Mouse (Mus musculus) neural tube, embryonic 11.5 days (tissue): ENCODE results near the gene Smap2. TPM values are rescaled to one million over a fixed set of nuclear protein-coding genes. Genes with fewer than 3 reads are reported as not detected.
A peak's percentile ranks its signal among the peaks of the same experiment; 100 is the strongest.

ENCODE experiments used
- ATAC-seq: fragments of 200-750 bp; cut with Nextera tagmentation; 2 replicates; pipeline ENCODE4 v1.8.0; 2017; ENCODE audit warnings: moderate number of reproducible peaks, mild to moderate bottlenecking, moderate TSS enrichment, moderate library complexity; ENCODE audit not compliant: insufficient read depth, low FRiP score, low TSS enrichment
- DNase-seq: peaks from one replicate; pipeline ENCODE4 v3.0.0-alpha.2; 2015; ENCODE audit warnings: low spot score
- H3K27ac ChIP-seq: fragments of 300-500 bp; sonication (generic); 2 replicates; pipeline ENCODE4 v1.5.1; 2014; ENCODE audit warnings: low read depth, mild to moderate bottlenecking, low read length
- H3K27me3 ChIP-seq: fragments of 300-500 bp; sonication (generic); 2 replicates; pipeline ENCODE4 v1.6.1; 2014; ENCODE audit warnings: mild to moderate bottlenecking, low read length, mixed read lengths; ENCODE audit not compliant: control insufficient read depth, insufficient read depth
- H3K36me3 ChIP-seq: fragments of 300-500 bp; sonication (generic); 2 replicates; pipeline ENCODE4 v1.6.1; 2014; ENCODE audit warnings: mild to moderate bottlenecking, low read length, moderate library complexity, mixed read lengths; ENCODE audit not compliant: control insufficient read depth, insufficient read depth
- H3K4me1 ChIP-seq: fragments of 300-500 bp; sonication (generic); 2 replicates; pipeline ENCODE4 v1.6.1; 2014; ENCODE audit warnings: low read length, mixed read lengths; ENCODE audit not compliant: control insufficient read depth, insufficient read depth
- H3K4me2 ChIP-seq: fragments of 300-500 bp; sonication (generic); 2 replicates; pipeline ENCODE4 v1.6.1; 2014; ENCODE audit warnings: low read depth, mild to moderate bottlenecking, moderate library complexity
- H3K4me3 ChIP-seq: fragments of 300-500 bp; sonication (generic); 2 replicates; pipeline ENCODE4 v1.5.1; 2014; ENCODE audit warnings: low read depth, low read length
- H3K9ac ChIP-seq: fragments of 300-500 bp; sonication (generic); 2 replicates; pipeline ENCODE4 v1.6.1; 2014; ENCODE audit warnings: mild to moderate bottlenecking, low read length
- H3K9me3 ChIP-seq: fragments of 300-500 bp; sonication (generic); 2 replicates; pipeline ENCODE4 v1.6.1; 2016; ENCODE audit warnings: low read length; ENCODE audit not compliant: control insufficient read depth
- WGBS: fragments of 180-500 bp; shearing (Covaris S2); extraction: QIAGEN DNeasy Blood & Tissue Kit; methylation state at CpG from one replicate; pipeline ENCODE4 v1.1.7; 2014; 5-methylcytosine and 5-hydroxymethylcytosine counted together
- polyA plus RNA-seq: library from polyadenylated mRNA; unstranded; fragments of >200 nt; fragmentation: Nextera tagmentation; extraction: Ambion mirVana; gene quantifications from 2 replicates; pipeline ENCODE4 v1.2.1, GENCODE M21; 2014

The Smap2 gene
- polyA plus RNA-seq, 1 experiment from 2014 or later, result 24.7 TPM

DNA sequence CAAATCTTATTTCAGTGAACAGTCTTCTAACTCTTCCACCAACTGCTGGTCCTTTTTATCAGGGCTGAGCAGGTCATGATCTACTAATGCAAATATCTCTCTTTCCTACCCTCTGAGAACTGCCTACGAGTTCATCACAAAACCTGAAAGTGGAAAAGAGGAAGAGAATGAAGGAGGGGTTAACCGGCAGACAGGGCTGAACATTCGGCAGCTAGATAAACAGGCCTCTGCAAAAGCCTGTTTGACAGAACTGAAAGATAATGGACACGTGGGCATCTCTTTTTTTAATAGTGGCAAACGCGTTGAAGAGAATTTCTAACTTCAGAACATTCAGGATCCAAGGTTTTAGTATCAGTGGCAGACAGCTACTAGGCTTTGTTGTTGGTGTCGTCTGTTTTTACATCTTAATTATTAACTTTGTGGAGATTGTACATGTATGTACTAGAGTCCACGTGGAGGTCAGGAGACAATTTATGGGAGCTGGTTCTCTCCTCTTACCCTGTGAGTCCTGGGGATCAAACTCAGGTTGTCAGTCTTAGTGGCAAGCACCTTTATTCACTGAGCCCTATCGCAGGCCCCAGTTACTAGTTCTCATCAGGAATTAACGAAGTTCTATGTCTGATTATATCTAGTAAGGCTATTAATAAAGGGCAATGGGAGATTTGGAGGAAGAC, 2.3 kb downstream of the Smap2 start:
- H3K4me3 ChIP-seq, result no peak overlapping the region
- no peak overlapping the region for H3K4me2 ChIP-seq
- peaks cover 7% of the 10 kb centered on the region for H3K4me1 ChIP-seq
- H3K36me3 ChIP-seq, result no peaks in the 10 kb centered on the region
- H3K27me3 ChIP-seq, result no peaks in the 10 kb centered on the region
- H3K27ac ChIP-seq, result no peak overlapping the region
- no peak for DNase-seq
- H3K9me3 ChIP-seq, result no peaks in the 10 kb centered on the region
- no peak overlapping the region for H3K9ac ChIP-seq
- 85% methylated on average over 10 of the region's 10 CpGs for WGBS
- no peak for ATAC-seq

DNA sequence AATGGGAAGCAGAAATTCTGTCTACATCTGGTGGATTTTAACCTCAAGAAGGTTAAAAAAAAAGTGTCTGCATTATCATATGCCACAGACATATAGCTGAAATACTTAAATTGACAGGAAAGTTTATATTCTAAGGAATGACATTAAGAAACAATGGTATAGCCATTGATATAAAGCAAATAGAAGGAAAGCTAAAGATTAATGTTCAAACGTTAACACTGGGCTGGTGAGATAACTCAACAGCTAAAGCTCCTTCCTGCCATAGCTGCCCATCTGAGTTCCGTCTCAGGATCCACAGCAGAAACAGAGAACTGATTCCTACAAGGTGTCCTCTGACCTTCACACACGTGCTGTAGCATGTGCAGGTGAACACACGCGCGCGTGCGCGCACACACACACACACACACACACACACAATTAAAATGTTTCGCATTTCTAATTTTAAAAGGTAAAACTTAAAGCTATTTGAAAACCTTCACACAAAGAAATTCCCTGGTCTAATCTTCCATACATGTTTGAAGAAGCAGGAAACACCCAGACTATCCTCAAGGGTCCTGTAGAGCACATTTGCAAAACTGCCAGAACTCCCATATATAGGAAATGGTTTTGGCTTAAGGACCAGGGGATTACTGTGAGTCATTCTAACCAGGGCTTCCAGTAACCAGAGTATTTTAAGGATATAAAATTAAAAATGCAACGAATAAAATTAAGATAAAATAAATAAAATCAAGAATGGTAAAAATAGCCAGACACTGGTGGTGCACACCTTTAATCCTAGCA, 6.1 kb downstream of the Smap2 start:
- Histone ChIP-seq H3K4me3 (no peak overlapping the region), H3K4me1 (peaks cover 1% of the 10 kb centered on the region), H3K9me3 (no peaks in the 10 kb centered on the region), H3K9ac (no peak overlapping the region), H3K27ac (no peak overlapping the region), H3K4me2 (no peak overlapping the region), H3K27me3 (no peaks in the 10 kb centered on the region), H3K36me3 (no peaks in the 10 kb centered on the region)
- DNase-seq, result no peak
- 84% methylated on average over 11 of the region's 11 CpGs for WGBS
- no peak for ATAC-seq

DNA sequence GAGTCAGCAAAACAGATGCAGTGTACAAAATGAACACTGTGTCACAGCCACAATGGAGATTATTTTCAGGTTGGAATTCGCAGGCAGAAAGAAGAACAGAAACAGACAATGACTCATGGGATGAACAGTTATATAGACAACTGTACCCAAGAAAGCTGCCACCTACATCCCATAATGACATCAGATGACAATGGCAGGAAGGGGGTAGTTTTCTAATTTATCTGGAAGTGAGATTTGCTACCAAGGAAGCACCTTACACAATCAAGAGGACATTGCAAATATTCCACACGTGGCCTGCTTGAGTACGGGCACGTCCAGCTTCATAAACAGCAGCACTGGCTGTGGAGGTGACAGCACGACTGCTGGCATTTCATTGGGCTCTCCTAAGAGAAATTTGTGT, 7.9 kb downstream of the Smap2 start:
- Histone ChIP-seq H3K9me3 (no peaks in the 10 kb centered on the region), H3K4me2 (no peak overlapping the region), H3K36me3 (no peaks in the 10 kb centered on the region), H3K9ac (no peak overlapping the region), H3K27ac (no peak overlapping the region), H3K27me3 (no peaks in the 10 kb centered on the region), H3K4me1 (no peaks in the 10 kb centered on the region), H3K4me3 (no peak overlapping the region)
- WGBS, result 88% methylated on average over 5 of the region's 5 CpGs
- DNase-seq (no peak), ATAC-seq (no peak)

DNA sequence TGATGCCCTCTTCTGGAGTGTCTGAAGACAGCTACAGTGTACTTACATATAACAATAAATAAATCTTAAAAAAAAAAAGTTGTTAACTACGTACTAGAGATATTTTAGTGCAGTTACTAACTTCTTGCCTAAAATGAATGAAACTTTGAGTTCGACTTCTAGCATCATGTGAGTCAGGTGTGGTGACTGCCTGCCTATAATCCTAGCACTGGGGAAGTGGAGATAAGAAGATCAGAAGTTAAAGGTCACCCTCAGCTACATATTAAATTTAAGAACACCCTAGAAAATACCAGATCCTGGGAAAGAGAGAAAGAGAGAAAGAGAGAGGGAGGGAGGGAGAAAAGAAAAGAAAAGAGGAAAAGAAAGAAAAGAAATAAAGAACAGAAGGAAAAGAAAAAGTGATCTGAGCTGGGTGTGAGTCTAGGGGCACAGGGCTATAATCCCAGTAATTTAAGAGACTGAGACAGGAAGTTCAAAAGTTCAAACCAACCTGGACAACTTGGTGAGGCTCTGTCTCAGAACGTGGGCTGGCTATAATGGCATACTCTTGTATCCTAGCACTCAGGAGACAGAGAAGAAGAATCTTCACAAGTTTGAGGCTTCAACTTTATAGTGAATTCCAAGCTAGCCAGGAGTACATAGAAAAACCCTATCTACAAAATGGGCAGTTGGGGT, 8.8 kb downstream of the Smap2 start:
- ATAC-seq, result no peak

DNA sequence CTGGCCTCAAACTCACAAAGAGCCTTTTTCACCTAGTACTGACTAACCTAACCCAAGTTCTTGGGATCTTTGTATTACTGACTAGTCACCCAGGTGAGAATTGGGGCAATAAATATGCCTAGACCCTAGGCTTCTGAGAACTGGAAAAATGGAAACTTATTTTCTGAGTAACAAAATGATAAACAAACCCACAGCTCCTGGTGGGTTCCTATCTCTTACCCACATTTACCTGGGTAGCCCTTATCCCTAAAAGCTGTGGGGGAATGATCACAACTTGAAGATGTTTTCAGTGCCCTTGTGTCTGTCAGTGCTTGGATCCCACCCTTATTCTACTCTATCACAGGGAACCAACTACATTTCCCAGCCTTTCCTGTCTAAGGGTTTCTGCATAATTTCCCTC, 10.0 kb downstream of the Smap2 start:
- Histone ChIP-seq H3K4me2 (no peak overlapping the region), H3K36me3 (no peaks in the 10 kb centered on the region)
- no peak for ATAC-seq

More for the DNA sequence above, 8.8 kb downstream of the Smap2 start:
- Histone ChIP-seq H3K4me3 (no peak overlapping the region), H3K9ac (no peak overlapping the region), H3K4me2 (no peak overlapping the region), H3K9me3 (no peaks in the 10 kb centered on the region), H3K36me3 (no peaks in the 10 kb centered on the region), H3K27ac (no peak overlapping the region), H3K27me3 (no peaks in the 10 kb centered on the region), H3K4me1 (peaks cover 4% of the 10 kb centered on the region; the same call in 1 of the 2 replicates)
- WGBS, result 64% methylated on average over 3 of the region's 3 CpGs
- no peak for DNase-seq

DNA sequence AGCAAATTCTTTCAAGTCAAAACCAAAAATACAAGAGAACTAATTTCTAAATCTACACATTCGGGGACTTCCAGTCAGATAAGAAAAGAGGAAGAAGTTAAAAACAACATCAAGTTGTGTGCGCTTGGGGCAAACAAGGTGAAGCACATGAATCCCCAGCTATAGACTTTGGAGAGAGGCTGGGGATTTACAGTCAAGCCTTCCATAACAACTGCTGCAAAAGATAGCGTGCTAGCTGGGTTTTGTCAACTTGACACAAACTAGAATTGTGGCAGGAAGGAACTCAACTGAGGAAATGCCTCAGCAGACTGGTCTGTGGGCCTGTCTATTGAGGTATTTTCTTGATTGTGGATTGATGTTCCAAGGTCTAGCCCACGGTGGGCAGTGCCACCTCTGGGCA, 12.4 kb downstream of the Smap2 start:
- Histone ChIP-seq H3K4me3 (no peak overlapping the region), H3K36me3 (no peaks in the 10 kb centered on the region), H3K9ac (no peak overlapping the region), H3K4me1 (peaks cover 17% of the 10 kb centered on the region), H3K27ac (no peak overlapping the region), H3K9me3 (no peaks in the 10 kb centered on the region), H3K27me3 (no peaks in the 10 kb centered on the region), H3K4me2 (no peak overlapping the region)
- DNase-seq, result no peak
- ATAC-seq, result no peak
- 92% methylated on average over 4 of the region's 4 CpGs for WGBS

More for the DNA sequence above, 10.0 kb downstream of the Smap2 start:
- DNase-seq, result no peak
- Histone ChIP-seq H3K27ac (no peak overlapping the region), H3K9ac (no peak overlapping the region), H3K4me3 (no peak overlapping the region), H3K4me1 (peaks cover 15% of the 10 kb centered on the region), H3K9me3 (no peaks in the 10 kb centered on the region), H3K27me3 (no peaks in the 10 kb centered on the region)

DNA sequence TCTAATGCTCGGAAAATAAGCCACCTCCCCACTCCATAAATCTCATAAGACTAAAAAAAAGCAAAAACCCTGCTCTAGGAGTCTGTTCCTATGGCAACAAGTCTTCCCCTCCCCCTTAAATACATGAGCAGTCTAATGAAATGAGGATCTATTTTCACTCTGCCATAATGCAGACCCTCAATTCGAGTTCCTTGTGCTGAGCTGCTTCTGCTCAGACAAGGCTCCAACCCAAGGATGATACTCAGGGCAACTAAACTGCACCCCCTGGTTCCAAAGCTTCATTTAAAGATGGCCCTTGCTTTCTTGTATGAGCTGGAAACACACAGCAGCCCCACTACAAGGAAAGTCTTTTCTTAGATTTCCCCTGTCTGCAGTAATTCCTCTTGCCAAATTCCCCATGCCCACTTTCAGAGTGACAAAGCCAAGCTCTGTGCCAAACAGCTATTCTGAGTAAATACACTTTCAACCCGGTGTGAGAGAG, 13.4 kb downstream of the Smap2 start:
- Histone ChIP-seq H3K9me3 (no peaks in the 10 kb centered on the region), H3K4me2 (no peak overlapping the region), H3K4me3 (no peak overlapping the region), H3K27me3 (no peaks in the 10 kb centered on the region), H3K36me3 (no peaks in the 10 kb centered on the region), H3K27ac (peak overlapping the region; percentile 58), H3K9ac (no peak overlapping the region), H3K4me1 (peaks cover 17% of the 10 kb centered on the region)
- 22% methylated on average over 3 of the region's 3 CpGs for WGBS
- DNase-seq (no peak), ATAC-seq (peak; percentile 71)

DNA sequence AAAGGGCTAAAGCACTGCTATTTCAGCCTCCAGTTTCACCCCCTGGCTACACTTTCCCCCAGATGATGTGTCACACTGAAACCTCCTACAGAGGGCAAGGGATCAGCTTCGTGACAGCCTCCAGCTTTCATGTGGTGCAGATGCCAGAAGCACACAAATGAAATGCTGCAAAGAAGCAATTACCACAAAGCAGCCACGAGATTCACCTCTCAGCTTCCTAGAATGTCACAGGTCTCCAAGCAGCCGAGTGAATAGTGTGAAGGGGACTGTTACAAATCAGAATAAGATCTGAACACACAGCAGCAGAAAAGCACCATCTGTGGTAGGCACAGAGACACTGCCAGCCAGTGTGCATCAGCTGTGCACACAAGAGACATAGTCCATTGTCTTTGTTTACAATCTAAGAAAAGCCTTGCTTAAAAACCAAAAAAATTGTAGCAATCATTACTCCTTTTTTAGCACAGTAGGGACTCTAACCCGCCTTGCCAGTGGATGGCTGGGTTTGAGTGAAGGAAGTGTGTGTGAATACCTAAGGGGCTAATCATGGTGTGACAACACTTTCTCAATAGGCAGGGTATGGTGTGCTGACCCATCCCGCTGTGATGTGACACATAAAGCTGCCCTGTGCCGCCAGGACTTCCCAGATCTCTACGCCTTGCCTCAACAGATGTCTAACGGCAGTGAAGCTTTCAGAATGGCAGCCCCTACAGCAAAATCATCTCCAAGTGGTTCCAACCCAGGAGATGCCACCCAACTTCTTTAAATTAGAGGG, 14.5 kb downstream of the Smap2 start:
- no peaks in the 10 kb centered on the region for H3K36me3 ChIP-seq
- H3K4me2 ChIP-seq, result no peak overlapping the region
- 12% methylated on average over 8 of the region's 8 CpGs for WGBS
- H3K27me3 ChIP-seq, result no peaks in the 10 kb centered on the region
- H3K9ac ChIP-seq, result peak overlapping the region; percentile 35
- peak overlapping the region; percentile 81 for H3K27ac ChIP-seq
- ATAC-seq (peak; percentile 51; the same call in 1 of the 2 replicates), DNase-seq (peak; percentile 32)
- H3K4me1 ChIP-seq, result peaks cover 17% of the 10 kb centered on the region
- no peaks in the 10 kb centered on the region for H3K9me3 ChIP-seq
- H3K4me3 ChIP-seq, result no peak overlapping the region
